Mouse (Mus musculus) MEL (cell line): Measurements from ENCODE around the gene Shtn1.

Experiments
- CTCF ChIP-seq, 3 experiments: IDR thresholded peaks in 2 of 3; conservative IDR thresholded peaks in 1 of 3; 2 replicates each; pipeline ENCODE4 v1.5.1; 2011 to 2012; ENCODE audit warnings: low read length in 3 of 3, low read depth in 2 of 3, mild to moderate bottlenecking in 2 of 3, improper control_type of control experiment in 1 of 3, inconsistent platforms in 1 of 3, mixed read lengths in 1 of 3, moderate library complexity in 1 of 3; ENCODE audit not compliant: control insufficient read depth in 1 of 3, insufficient read depth in 1 of 3, poor library complexity in 1 of 3, severe bottlenecking in 1 of 3
- ETS1 ChIP-seq: IDR thresholded peaks from 2 replicates; pipeline ENCODE4 v1.6.1; 2012; ENCODE audit warnings: low read depth, mild to moderate bottlenecking, inconsistent platforms, low read length, improper control_type of control experiment, moderate library complexity
- KAT2A ChIP-seq: conservative IDR thresholded peaks from 2 replicates; pipeline ENCODE4 v1.6.1; 2012; ENCODE audit warnings: low read depth, low read length, improper control_type of control experiment, inconsistent platforms
- MYC ChIP-seq: IDR thresholded peaks from 2 replicates; pipeline ENCODE4 v1.6.1; 2011; ENCODE audit warnings: low read depth, mild to moderate bottlenecking, low read length, improper control_type of control experiment, moderate library complexity
- POLR2A ChIP-seq, 2 experiments: IDR thresholded peaks; 2 replicates each; pipeline ENCODE4 v1.6.1; 2011 to 2012; ENCODE audit warnings: low read length in 2 of 2, mild to moderate bottlenecking in 2 of 2, control low read depth in 1 of 2, improper control_type of control experiment in 1 of 2, low read depth in 1 of 2, moderate library complexity in 1 of 2; ENCODE audit not compliant: control insufficient read depth in 1 of 2, insufficient read depth in 1 of 2, poor library complexity in 1 of 2
- POLR2AphosphoS2 ChIP-seq: IDR thresholded peaks from 2 replicates; pipeline ENCODE4 v1.6.1; 2011; ENCODE audit warnings: low read length, improper control_type of control experiment
- RAD21 ChIP-seq: IDR thresholded peaks from 2 replicates; pipeline ENCODE4 v1.6.1; 2011; ENCODE audit warnings: mild to moderate bottlenecking, low read depth, low read length, improper control_type of control experiment
- SIN3A ChIP-seq: IDR thresholded peaks from 2 replicates; pipeline ENCODE4 v1.6.1; 2012; ENCODE audit warnings: low read length, improper control_type of control experiment, inconsistent platforms
- USF1 ChIP-seq: IDR thresholded peaks from 2 replicates; pipeline ENCODE4 v1.6.1; 2014; ENCODE audit warnings: low read depth, mild to moderate bottlenecking, inconsistent platforms, low read length, improper control_type of control experiment, moderate library complexity
- USF2 ChIP-seq, 2 experiments: IDR thresholded peaks; 2 replicates each; pipeline ENCODE4 v1.6.1; 2011 to 2012; ENCODE audit warnings: improper control_type of control experiment in 2 of 2, low read length in 2 of 2, borderline replicate concordance in 1 of 2, inconsistent platforms in 1 of 2, low read depth in 1 of 2, mild to moderate bottlenecking in 1 of 2; ENCODE audit not compliant: insufficient read depth in 1 of 2

DNA sequence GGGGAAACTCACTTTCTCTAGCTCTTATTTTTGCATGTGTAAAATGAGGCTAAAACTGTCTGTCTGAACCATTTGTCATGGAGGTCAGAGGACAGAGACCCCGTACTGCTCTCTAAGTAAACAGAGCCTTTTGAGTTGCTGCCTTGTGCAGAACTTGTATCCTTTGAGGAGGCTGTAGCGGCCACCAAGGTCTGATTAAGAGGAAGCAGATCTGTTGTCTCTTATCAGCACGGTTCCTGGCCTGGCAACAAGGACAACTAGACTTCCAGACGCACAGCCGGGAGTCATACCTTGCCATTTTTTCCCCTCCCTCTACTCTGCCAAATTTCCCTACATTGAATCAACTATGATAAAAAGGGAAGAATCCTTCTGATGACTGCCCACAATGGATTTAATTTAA is 18.5 kb downstream of the Shtn1 start:
- TF ChIP-seq SIN3A (no peak), CTCF (IDR thresholded peaks at IDR 0.05 in 2 of 3, conservative IDR thresholded peaks at IDR 0.05 in 1 of 3; ENCODE audit: control insufficient read depth in 1 of 3, insufficient read depth in 1 of 3, low read depth in 2 of 3, low read length in 3 of 3, poor library complexity in 1 of 3, severe bottlenecking in 1 of 3) (no peak), KAT2A (no peak), RAD21 (no peak), MYC (no peak), USF2 (IDR thresholded peaks at IDR 0.05; ENCODE audit: borderline replicate concordance in 1 of 2, insufficient read depth in 1 of 2, low read depth in 1 of 2, low read length in 2 of 2) (no peak), POLR2AphosphoS2 (no peak), ETS1 (no peak), USF1 (no peak), POLR2A (IDR thresholded peaks at IDR 0.05; ENCODE audit: control insufficient read depth in 1 of 2, insufficient read depth in 1 of 2, low read depth in 1 of 2, low read length in 2 of 2, poor library complexity in 1 of 2) (no peak)
